Mouse (Mus musculus) frontal cortex, postnatal 10 days (tissue): ENCODE results near the gene Cherp.
A peak's percentile ranks its signal among the peaks of the same experiment; 100 is the strongest.

ENCODE experiments used
- DNase-seq, 2 experiments: peaks; one replicate each; pipeline ENCODE4 v3.0.0; 2022; ENCODE audit warnings: low spot score in 2 of 2, mixed read lengths in 1 of 2

The Cherp gene

DNA sequence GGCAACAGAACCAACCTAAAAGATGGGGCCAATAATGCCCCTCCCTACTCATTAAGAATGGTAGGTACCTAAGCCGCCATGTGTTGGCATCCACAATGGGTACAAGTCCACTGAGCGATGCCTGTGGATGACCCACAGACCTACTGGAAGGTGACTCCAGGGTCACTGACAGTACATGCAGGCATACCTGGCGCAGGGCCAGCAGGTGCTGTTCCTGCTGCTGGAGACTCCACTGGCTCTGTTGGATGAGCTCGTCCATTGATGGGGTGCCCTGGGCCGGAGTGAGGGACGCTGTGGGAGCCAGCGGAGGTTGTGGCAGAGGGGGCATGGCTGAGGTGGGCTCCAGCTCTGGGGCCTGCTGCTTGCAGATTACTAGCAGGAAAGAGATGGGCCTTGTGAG is 4.3 kb downstream of the Cherp start:
- DNase-seq: no peak

GRCm38 (mm10) chr8:72469984-72470383 is 5.0 kb downstream of the Cherp start:
- no peak for DNase-seq

DNA sequence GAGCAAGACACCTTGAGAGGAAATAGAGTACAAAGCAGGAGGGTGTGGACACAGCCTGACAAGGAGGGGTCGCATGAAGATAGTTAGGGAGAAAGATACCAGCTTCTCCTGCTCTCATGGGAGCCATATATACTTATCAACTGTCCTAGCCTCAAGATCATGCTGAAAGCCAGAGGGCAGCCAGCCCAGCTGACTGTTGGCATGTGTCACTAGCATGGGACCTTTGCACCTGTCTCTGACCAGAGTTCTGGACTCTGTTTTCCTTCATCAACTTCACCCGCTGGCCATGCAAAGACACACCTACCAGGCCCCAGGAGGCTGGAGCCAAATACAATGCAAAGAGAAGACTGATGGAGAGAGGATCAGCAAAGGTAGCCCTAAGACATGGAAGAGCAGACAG is 5.8 kb downstream of the Cherp start:
- DNase-seq: no peak

DNA sequence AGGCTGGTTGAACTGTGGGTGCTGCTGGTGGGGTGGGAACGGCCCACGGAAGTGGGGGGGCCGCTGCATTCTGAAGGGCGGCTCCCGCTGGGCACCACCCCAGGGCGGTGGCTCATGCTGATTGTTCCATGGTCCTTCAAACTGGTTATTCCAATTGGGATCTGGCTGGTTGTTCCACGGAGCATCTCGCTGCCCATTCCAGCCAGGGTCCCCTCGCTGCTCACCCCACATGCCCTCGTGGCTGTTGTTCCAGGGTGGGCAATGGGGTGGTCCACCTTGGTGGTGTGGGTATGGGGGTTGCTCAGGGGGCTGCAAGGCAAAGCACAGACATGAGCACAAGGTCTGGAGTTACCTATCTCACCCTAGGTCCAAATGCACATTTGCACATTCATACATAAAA is 10.8 kb downstream of the Cherp start:
- no peak for DNase-seq

DNA sequence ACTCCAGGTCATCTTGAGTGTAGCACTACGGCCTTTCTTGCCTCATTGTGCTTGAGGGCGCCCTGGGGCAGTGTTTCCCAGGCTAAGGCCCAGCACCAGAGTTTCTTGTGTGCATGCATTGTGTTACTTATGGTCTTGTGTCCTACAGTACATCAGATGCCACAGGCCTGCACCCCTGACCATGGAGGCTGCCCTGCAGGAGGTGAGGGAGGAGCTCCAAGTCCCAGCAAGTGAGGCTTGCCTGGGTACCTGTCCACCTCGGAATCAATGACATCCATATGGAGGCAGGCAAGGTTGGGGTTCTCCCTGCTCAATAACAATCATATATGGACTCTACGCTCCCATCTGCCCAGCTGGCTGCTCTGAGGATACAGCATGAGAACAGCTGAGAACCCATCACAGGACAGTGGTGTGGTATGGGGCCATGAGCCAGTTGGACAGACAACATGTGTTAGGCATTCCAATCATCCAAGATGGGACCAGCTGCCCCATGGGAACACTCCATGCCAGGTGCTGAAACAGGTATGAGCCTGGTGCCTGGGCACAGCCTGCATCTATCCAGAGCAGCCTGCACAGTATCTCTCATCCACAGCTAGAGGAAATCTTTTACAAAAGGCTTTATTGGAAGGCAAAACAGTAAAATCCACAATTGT is 15.0 kb downstream of the Cherp start:
- no peak for DNase-seq

DNA sequence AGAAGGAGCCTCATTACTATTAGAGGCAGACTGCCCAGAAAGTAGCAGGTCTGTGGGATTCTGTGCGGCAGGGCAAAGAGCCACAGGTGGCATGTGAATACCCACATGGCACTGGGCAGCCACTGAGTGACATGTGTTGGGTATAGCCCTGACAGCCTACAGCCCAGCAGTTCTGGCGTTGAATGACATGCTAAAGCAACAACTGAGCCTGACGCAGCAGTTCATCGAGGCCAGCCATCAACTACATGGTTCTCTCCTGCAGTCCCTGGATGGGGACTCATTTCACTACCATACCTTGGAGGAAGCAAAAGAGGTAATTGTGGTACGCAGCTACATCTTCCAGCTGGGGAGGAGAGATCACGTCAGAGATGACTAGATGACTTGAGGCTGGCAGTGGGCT is 16.6 kb downstream of the Cherp start:
- DNase-seq: no peak

DNA sequence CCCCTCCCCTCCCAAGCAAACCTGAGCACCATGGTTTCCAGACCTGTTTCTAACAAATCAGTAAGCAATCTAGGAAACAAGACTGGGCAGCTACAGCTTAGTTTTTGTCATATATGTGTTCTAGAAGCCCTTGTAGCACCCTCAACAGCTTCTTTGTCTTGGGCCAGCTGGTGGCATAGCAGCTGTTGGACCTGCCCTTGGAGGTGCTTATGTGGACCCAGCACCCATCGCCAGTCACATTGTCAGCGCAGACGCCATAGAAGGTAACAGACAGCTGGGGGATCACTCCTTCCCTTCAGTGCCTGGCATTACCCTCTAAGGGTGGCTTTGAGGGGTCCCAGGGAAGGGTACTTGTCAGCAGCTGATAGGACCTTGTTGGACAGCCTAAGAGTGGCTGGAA is 17.2 kb downstream of the Cherp start:
- no peak for DNase-seq

DNA sequence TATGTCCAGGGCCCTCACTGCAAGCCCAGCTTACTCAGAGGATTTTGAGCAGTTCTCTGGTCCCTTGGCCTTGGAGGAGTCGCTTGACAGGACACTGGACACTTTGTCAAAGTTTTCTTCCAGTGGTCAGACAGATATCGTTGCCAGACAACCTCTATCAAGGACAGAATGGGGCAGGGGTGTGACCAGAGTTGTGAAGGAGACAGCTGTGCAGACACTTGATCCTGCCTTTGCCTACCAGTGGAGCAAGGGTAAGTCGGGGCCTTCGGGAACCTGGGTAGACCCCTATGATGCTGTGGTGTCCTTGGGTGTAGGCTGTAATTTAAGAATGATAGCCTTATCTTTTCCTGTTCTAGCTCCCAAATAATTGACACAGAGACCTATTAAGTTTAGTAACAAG is 19.7 kb downstream of the Cherp start:
- no peak for DNase-seq

- DNase-seq: no peak
These were observed 21.1 kb downstream of the Cherp start for GRCm38 (mm10) chr8:72453904-72454303.

DNA sequence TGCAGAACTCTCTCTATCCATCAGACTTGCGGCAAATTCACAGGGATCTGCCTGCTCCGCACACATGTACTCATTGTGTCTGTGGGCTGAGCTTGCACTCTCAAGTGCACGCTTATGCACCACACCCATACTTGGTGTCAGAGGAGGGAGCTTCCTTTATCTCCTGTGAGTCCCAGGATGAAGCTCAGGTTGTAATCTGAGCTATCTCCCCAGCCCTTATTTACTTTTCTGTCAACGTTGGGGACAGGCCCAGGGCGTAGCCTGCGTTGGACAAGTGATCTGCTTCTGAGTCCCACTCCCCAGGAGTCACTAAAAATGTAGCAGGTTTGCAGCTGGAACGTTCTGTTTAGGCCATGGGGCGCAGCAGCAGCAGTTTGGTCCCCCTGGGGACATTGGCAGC is 23.5 kb downstream of the Cherp start:
- no peak for DNase-seq

DNA sequence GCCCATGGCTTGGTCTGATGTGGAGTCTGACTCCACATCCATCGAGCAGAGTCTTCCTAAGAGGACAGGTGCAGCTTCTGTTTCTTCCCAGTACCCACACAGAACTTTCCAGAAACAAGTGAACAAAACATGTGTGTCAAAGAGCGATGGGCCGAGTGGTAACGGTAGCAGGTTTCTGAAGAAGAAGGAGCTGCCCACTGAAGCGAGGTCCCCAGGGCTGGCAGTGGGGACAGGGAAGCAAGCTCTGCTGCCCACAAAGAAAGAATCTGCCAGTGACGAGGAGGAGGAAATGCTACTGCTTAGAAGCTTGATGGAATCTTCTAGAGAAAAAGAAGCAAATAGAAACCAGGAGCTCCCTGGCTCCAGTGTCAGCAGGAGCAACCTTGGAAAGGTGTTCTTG is 30.0 kb downstream of the Cherp start:
- DNase-seq: no peak

GRCm38 (mm10) chr8:72443994-72444350 is 31.1 kb downstream of the Cherp start:
- no peak for DNase-seq

GRCm38 (mm10) chr8:72443338-72443993 is 31.6 kb downstream of the Cherp start, which contains the start of the genes Calr3 and 1700030K09Rik:
Gene Calr3, minus strand, starts transcription at chr8:72443870.
Gene 1700030K09Rik, plus strand, starts transcription at chr8:72443880.
- DNase-seq: peak; percentile 98 to 99

DNA sequence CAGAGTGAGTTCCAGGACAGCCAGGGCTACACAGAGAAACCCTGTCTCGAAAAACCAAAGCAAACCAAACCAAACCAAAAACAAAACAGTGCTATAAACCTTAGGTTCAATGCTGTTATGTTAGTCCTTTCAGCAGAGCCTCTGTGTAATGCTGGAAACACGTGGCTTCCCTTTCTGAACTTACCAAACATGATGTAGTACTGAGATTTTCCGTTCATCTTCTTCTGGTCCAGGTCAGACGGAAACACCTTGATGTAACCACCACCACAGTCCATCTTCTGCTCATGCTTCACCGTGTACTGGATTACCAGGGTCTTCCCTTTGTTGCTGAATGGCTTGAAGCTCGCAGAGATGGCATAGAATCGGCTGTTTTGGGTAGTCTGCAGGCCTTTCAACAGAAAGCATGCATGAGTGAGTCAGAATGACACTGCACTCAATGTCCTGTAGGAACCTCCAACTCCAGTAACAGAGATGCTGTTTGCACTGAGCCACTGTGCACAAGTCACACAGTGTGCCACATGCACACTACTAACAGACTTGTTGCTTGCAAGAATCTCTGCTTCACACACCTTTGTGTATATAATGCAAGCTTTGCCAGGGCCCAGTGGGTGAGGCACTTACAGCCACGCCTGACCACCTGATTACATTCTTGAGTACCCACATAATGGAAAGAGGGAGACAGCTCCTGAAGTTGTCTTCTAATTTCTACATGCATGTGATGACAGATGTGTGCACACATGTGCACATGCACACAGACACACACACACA is 36.6 kb downstream of the Cherp start:
- no peak for DNase-seq

- no peak for DNase-seq
These were observed 40.1 kb downstream of the Cherp start for GRCm38 (mm10) chr8:72434952-72435351.

DNA sequence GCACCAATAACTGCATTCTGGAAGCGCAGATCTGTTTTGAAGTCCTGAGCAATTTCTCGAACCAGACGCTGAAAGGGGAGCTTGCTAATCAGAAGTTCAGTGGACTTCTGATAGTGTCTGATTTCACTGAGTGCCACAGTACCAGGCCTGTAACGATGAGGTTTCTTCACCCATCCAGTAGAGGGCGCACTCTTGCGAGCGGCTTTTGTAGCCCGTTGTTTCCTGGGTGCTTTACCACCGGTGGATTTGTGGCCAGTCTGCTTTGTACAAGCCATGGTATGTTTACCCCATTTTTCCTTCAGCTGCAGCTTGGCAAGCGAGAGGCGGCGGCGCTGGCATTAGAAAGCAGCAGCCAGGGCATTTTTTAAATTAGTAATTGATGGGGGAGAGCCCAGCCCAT is 45.4 kb downstream of the Cherp start:
- DNase-seq: no peak

DNA sequence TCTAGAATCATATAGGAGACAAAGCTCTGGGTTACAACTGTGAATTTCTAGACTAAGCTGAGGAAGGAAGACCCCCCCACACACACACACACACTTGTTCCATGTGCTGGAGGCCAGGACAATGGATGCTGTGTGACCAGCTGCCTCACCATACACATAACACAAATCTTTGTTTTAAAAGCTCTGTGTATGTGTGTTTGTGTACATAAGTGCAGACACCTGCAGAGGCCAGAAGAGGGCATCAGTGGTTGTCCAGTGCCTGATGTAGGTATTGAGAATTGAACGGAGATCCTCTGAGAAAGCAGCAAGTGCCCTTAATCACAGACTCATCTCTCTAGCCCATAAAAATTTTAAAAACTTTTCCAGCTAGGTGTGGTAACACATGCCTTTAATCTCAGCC is 52.1 kb downstream of the Cherp start:
- DNase-seq: no peak

GRCm38 (mm10) chr8:72421362-72422335 is 53.4 kb downstream of the Cherp start, which contains the start of gene Eps15l1:
Gene Eps15l1, minus strand, starts transcription at chr8:72421460.
- DNase-seq: peak; percentile 98

DNA sequence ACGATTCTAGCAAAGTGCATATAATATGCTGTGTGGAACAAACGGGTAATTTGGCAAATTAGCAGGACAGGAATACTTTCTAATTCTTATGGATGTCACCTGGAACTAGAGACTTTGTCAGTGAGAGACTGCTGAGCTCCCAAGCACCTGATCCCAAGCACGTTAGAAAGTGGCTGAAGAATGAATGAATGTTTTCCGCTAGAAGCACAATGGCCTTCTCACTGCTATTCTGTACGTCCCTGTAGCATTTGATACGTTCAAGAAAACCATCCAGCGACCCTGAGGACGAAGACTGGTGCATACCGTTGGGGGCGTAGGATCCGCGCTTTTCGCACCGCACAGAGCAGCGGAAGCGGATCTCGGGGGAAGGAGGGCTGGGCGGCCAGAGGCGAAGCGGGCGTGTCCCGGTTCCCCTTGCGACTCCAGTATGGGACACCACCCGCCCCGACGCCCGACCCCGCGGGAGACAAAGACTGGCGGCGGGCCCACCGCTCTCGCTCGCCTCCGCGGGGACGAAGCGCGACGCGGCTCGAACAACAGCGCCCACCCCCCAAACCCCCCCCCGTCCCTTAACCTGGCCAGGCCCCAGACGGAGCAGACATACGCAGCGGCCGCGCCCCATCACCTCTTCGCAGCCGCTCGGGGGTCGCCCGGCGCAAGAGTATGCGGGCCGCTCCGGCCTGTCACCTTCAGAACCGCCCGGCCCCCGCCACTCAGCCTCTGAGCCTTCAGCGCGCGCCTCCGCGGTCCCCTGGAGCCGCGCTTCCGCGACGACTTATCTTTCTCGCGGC is 54.3 kb downstream of the Cherp start:
- DNase-seq: peak in 1 of 2 experiments; percentile 52

GRCm38 (mm10) chr8:72418073-72418472 is 57.0 kb downstream of the Cherp start:
- no peak for DNase-seq

- no peak for DNase-seq
These were observed 59.8 kb downstream of the Cherp start for GRCm38 (mm10) chr8:72415252-72415651.
